Mouse (Mus musculus) ES-CJ7 (cell line): ENCODE results near the gene Trpm4.

Experiments used
- DNase-seq: peaks from one replicate; pipeline ENCODE4 v3.0.0; 2011; ENCODE audit warnings: low read depth, low spot score

The Trpm4 gene

DNA sequence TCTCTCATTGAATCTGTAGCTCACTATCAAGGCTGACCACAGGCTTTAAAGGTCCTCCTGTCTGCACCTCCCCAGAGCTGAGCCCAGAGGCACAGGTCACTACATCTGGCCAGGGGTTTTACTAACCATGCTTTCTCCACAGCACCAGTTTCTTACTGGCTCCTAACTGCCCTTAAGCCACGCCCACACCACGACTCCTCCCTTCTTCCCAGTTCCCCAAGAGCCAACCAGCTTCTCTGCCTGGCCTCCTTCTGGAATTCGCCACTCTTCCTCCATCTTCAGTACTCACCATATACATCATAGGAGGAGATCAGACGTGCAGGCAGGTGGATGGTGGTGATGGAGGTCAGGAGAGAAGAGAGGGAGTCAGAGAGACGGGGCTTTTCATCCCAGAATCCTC is 19.5 kb upstream of the Trpm4 start:
- no peak for DNase-seq

DNA sequence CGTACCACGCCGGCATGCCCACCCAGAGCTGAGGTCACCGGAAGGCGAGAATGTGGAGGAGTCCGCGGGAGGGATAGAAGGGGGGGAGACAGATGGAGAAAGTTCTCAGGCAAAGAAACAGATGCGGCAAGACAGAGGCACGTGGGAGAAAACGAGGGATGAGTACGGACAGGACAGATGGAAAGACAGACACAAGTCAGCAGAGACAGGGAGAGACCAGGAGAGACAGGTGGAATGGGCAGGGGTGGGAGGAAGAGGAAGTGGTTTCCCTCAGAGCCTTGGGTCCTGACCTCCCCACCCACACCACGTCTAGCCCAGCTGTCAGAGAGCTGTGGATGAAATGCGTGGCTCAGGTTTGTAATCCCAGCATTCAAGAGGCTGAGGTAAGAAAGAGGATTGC is 13.3 kb upstream of the Trpm4 start:
- no peak for DNase-seq

DNA sequence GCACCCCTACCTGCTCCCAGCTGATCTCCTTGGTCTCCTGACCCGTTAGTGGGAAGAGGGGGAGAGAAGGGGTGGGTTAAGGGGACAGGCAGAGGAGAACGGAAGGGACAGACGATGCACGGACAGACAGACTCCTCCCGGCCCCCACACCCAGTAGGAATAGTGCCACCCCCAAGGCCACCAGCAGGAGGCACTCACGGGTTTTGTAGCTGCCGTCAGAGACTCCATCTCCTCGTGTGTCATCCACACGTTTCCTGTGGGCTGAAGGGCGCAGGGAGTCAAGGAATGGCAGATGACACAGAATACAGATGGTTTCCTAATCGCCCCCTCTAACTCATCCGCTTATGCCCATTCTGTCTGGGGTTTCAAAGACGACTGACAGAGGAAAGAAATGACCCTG is 10.0 kb upstream of the Trpm4 start:
- peak; percentile 87 for DNase-seq

DNA sequence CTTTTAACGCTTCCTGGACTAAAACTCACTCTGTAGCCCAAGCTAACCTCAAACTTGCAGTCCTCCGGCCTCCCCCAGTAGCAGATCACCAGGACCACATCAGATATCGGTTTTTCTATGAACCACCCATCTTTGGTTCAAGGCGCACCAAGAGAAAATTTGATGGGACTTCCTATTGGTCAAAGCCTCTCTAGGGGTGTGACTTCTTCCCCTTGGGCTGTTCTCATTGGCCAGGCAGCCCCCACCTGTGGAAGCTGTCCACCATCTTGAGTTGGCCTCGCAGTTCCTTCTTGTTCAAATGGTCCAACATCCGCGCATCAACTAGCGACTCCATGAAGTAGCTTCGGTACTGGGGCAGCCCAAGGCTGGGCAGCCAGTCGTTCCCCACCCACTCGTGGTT is 8.5 kb upstream of the Trpm4 start:
- peak; percentile 57 for DNase-seq

DNA sequence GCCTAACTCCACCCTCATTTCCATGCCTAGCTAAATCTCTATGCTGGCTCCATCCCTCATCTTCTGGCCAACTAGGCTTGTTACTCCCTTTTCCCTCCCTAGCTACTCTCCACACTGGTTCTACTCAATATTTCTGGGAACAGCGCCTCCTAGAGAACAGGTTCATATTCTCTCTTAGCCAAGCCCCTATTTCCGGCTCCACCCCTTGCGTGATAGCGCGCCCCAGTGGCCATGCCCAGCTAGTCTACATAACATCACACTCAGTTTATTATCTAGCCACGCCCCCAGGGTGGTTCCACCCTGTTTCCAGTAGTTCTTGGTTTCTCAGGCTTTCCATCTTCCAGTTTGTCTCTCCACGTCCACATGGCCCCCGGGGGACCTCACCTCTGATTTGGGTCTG is 7.7 kb upstream of the Trpm4 start:
- peak; percentile 94 for DNase-seq

DNA sequence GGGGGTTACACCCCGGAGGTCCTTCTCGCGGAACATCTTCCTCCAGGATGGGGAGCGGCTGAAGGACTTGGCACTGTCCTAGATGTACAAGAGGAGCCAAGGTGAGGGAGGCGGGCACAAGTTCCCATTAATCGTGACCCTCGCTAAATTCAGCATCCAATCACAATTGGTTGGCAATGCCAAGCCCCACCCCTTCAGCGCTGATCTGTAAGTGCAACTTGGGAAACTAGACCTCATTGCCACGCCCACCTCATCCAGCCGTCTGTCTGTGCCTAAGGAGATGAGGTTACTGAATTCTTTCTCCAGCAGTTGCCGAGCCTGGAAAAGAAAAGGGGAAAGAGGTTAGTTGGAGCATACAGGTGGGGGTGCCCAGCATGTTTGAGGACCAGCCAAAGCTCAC is 7.1 kb upstream of the Trpm4 start:
- peak; percentile 78 for DNase-seq

DNA sequence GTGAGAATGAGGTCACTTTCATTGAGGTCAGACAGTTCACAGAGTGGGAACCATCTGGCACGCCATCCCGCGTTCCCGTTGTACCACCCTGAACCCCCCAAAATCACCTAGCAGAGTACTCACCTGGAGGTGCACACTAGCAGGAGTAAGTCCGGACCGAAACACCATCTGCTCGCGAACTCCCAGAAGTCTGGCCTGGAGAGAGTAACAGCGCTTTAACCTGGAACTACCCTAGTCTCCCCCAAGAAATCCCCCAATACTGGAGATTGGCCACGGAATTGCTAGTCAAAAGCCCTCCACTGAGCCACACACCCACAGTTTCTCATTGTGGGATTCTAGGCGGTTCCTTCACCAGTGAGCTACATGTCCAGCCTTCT is 6.5 kb upstream of the Trpm4 start:
- DNase-seq = no peak

DNA sequence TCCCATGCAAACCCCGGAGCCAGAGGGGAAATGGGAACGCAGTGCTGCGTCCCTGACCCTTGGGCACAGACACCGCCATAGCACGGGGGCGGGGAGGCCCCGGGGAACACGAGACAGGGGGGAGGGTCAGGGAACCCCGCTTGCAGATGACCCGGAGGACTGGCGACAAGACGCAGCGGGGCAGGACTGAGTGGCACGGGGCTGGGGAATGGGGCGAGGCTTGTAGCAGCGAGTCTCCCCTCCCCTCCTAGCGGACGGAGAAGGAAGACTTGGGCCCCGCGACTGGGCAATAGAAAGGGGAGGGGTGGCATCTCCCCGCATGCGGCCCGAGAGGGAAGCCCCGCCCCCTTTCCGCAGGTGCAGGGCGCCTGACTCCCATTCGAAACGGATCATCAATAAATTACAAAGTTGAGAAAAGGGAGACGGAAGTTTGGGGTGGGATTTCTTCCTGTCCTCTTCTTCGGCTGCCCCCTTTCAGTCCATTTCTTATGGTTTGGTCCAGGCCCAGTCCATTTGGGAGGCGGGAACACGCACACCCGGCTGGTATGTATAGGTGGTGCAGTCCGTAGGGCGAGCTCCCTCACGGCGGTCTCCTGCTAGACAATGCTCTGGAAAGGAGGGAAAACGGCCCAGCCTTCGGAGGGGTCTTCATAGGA is 6.0 kb upstream of the Trpm4 start:
- DNase-seq = peak; percentile 72

DNA sequence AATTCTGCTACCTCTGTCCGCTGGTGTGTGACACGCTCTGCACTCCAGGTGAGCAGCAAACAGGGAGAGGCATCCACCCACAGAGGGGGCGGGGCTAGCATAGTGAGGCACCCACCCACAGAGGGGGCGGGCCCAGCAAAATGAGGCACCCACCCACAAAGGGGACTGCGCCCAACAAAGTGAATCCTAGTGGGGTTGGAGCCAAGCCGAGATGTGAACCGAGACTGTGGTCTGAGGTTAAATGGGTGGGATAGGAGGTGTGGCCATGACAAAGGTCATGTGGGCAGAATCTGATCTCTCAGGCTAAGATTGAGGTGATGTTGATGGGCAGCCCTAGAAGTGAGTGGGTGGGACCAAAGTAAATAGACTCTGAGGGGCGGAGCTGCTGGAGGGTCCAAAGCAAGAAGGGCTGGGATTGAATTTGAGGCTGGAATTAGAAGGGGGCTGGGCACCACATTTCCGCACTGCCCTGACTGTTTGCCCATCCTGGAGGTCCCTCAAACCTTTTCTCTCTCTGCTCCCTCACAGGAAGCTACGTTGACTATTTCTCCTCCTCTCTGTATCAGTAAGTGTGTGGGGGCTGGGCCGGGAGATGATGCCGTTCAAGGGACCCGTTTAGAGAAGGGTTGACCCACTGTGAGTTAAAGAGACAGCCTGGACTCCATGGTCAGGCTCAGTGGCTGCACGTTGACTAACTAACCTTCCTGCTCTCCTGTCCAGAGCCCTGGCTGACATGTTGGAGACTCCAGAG is 4.8 kb upstream of the Trpm4 start:
- DNase-seq = peak; percentile 93

DNA sequence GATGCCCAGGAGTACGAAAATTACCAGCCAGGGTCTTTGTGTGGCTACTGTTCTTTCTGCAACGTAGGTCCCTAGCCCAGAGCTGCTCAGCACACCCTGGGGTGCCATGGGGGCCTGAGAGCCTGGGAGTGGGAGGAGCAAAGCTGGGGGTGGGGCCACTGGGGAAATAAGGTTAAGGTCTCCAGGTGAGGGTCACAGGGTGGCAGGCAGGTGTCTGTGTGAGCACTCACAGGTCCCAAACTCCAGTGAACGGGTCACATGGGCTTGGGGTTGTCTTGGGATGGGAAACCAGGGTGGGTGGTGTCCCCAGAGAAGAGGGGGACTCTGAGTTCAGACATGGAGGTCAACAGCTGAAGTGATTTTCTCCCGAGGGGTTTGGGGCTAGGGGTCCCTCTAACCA is 3.9 kb upstream of the Trpm4 start:
- DNase-seq = no peak

DNA sequence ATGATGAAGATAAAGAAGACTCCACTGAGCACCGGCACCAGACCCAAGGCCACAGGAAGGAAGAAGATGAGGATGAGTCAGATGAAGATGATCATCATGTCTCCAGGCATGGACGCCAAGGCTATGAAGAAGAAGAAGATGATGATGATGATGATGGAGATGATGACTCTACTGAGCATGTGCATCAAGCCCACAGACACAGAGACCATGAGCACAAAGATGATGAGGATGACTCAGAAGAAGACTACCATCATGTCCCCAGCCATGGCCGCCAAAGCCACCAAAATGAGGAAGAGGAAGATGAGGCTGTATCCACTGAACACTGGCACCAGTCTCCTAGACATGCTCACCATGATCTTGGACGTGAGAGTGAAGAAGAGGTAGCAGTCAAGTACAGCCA is 2.7 kb upstream of the Trpm4 start:
- no peak for DNase-seq

DNA sequence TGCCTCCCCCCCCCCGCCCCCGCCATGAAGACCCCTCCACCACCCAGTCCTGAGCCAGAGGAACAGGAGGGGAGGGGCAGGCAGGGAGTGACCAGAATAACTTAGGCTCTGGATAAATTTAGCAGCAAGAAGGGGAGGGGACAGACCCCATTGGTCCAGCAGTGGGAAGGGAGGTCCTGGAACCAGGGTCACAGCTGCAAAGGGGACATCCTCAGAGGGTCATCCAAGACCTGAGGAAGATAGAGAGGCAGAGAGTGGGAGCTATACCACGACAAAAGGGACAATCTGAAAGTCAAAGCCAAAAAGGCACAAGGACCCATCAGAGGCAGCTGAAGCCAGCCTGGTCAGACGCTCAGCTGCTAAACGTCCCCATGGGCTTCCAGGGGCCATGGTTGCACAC is 1.5 kb upstream of the Trpm4 start, which contains the start of gene Hrc:
Gene Hrc (plus strand): TSS at position 235 of the 400 bp plus-strand sequence.
- no peak for DNase-seq

DNA sequence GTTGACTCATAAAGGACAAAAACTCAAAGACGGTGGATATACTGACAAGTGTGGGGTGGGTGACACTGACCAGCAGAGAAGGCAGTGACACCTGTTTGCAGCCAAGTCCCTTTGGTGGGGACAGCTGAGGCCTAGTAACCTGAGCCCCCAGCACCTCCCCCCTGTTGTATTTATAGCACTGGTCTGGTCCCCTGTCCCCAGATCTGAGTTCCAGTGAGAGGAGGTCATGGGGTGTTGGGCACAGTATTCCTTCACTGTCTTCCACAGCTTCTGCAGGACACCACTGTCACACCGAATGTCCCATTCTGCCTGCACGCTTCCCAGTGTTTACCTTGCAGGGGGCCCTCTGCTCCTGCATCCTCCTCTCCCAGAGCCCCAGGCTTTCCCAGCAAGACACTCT is 1.0 kb upstream of the Trpm4 start:
- no peak for DNase-seq

DNA sequence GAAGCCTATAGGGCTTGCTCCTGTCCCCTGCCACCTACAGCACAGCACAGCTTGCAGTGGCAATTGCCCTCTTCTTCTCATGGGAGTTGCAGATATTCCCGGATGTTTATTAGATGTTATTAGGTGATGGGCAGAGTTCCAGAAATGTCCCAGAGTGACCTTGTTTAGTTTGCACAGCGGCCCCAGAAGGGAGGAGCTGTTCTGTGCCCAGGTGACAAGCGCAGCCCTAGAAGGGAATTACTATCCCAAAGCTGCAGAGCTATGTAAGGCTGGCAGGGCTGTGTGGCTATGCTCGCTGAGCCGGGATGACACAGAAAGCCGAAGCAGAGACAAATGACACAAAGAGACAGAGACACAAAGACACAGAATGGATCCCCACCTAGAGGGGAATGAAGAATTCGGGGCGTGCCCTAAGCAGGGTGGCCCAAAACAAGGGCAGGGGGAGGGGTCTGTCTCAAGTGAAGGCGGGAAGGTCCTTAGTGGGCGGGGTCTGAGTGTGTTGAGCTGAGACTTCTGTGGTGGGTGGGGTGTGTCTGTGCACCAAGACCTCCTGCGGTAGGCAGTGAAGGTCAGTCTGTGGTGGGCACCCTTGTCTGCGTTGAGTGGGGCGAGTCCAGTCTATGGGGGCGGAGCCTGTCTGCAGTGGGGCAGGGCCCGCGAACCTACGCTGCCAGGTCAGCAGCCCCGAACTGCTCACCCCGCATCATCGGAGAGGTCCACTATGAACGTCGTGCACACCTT is 725 bp downstream of the Trpm4 start:
- peak; percentile 93 for DNase-seq

DNA sequence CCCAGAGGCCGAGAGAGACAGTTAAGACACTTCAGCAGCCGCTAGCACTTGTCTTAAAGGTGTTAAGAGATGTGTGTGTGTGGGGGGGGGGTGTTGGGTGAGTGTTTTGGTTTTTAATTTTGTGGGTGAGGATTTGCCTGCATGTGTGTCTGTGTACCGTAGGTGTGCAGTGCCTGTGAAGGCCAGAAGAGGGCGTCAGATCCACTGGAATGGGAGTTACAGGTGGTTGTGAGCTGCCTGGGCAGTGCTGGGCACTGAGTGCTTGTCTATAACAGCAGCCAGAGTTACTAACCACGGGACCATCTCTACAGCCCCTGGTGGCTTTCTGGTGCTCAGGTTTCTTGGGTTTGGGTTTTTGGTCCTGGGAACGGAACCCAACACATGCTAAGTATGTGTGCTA is 2.1 kb downstream of the Trpm4 start:
- peak; percentile 54 for DNase-seq

DNA sequence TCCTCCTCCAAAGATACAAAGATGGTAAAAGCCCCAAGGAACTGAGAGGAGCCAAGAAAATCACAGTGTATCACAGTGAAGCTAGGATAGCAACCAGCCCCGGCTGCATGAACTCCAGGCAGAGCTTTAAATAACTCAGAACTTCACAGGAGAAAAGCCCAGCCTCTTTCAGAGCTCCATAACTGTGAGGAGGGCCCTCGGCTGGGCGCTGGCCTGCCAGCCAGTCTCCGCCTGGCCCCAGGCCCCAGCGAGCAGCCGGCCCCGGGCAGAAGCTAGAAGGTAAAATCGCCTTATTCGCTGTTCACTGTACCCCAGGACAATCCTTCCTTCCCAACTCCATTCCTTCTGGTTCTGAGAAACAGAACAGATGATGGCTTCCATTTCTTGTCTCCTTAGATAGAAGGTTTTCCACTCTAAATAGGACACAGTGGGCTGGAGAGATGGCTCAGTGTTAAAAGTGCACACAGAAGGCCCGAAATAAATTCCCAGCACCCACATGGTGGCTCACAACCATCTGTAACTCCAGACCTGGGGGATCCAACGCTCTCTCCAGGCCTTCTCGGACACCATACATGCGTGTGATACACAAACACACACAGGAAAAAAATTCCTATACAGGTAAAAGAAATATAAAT is 4.6 kb downstream of the Trpm4 start:
- DNase-seq = no peak

DNA sequence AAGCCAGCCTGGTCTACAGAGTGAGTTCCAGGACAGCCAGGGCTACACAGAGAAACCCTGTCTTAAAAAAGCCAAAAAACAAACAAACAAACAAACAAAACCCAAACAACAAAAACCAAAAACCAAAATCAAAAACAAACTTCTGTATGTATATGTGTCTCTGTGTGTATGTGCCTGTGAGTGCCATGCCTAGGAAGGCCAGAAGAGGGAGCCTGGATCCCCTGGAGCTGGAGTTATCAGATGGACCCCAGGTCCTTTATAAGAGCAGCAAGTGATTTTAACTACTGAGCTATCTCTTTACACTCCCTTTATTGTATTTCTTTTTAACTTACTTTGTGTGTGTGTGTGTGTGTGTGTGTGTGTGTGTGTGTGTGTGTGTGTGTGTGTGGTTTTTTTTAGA is 7.8 kb downstream of the Trpm4 start:
- peak; percentile 64 for DNase-seq

DNA sequence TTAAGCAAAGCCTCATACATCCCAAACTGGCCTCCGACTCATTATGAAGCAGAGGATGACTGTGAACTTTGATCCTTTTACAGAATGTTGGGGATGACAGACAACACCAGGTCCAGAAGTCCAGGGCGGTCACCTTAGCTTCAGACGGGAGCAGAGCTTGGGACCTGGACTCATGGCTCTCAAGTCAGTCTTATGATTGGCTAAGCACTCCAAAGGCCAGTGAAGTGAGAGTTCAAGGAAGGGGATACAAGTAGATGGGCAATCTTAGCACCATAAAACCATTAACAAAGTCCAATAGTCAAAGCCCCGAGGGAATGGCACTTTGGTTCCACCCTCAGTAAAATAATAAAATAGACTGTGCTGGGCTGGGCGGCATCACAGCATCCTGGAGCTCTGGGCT is 10.5 kb downstream of the Trpm4 start:
- DNase-seq = no peak

DNA sequence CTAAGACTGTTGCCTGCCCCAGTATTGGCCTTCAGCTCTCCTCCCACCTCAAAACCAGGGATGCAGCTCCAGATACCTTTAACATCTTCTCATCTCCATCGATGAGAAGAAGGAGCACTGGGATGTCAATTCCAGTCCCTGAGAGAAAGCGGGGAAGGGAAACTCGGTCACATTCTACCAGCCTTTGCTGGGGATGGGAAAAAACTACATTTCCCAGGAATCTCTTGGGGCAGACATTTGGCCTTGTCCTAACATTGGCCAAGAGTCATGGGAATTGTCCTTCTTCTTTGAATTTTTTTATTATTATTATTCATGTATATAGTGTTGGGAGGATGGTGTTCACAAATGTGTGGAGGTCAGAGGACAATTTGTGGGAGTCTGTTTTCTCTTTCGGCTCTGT is 11.3 kb downstream of the Trpm4 start:
- no peak for DNase-seq

DNA sequence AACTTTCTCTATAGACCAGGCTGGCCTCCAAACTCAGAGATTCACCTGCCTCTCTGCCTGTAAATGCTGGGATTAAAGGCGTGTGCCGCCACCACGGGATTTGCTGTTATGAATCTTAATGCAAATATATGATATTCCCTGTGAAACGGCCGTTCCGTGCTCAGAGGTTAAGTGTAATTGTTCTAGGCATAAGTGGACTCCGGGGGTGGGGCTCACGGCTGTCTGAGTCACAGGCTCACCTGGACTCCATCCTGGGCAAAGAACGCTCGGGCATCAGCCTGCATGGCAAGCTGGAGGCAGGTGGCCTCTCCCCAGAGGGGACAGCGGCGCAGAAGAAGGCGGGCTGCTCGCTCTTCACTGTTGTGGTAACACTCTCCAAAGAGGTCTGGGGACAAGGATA is 17.0 kb downstream of the Trpm4 start:
- DNase-seq = no peak

DNA sequence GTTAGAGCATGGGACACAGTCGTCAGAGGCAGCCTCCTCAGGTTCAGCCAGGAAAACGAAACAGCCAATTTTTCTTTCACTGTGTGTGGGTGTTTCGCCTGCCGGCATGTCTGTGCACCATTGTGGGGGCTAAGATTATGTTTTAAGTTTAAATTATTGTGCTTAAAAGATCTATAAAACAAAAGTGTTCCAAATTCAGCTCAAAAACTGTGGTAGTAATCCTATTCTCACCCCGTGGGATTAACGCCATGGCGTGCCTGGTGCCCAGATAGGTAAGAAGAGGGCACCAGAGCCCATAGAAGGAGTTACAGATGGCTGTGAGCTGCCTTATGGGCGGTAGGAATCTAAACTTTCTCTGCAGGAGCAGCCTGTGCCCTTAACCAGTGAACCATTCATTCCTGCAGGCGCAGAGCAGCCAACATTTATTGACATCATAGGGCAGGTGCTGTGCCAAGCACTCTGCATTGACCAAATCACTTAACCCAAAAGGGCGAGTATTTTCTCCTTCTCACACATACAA is 18.3 kb downstream of the Trpm4 start:
- DNase-seq = no peak

DNA sequence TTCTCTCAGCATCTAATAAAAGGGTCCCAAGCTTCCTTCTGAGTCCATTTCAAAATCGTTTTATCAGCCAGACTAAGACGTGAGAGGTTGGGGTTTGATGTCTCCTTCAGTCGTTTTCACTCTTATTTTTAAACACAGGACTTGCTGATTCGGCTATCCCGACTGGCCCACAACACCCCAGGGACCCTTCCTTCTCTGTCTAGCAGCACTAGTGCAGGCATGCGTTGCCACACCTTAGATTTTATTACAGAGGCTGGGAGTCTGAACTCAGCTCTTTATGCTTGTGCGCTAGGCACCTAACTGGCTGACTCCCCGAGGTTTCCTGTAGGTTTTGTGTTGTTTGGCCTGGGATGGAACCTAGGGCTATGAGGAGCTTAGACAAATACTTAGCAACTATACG is 20.1 kb downstream of the Trpm4 start:
- DNase-seq = no peak
